Mouse (Mus musculus): Measurements from ENCODE around the gene Tmigd3. TPM values are rescaled to one million over a fixed set of nuclear protein-coding genes. Genes with fewer than 3 reads are reported as not detected.

Gene Tmigd3
- polyA plus RNA-seq, 1 experiment from 2014 or later = not detected

DNA sequence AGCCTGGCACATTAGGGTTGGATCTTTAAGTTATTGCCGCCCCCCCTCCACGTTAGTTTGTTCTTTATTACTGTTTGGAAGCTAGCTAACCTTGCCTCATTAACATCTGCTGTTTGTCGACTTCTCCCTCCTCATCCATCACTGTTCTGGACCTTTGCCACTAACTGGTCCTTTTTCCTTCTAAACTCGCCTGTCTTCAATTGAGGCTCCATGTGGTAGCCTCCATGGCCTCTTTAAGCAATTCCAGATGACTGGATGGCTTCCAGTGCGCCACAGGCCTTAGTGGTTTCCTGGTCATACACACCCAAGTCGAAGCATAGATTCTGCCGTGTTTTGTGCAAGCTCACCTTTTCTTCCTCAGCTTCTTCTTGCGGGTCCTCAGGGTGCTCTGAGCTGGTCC, 16.9 kb upstream of the Tmigd3 start:
- no peaks in the 10 kb centered on the region for H3K36me3 ChIP-seq
- no peak overlapping the region for H3K4me2 ChIP-seq (replicated peaks)
- WGBS = 84% methylated on average over 8 of the region's 8 CpGs
- H3K9me3 ChIP-seq = no peaks in the 10 kb centered on the region
- H3K4me3 ChIP-seq (replicated peaks) = no peak overlapping the region
- no peak for ATAC-seq
- H3K4me1 ChIP-seq (replicated peaks) = no peaks in the 10 kb centered on the region
- no peak overlapping the region for H3K9ac ChIP-seq (replicated peaks)
- no peak overlapping the region for H3K27ac ChIP-seq
- no peaks in the 10 kb centered on the region for H3K27me3 ChIP-seq

DNA sequence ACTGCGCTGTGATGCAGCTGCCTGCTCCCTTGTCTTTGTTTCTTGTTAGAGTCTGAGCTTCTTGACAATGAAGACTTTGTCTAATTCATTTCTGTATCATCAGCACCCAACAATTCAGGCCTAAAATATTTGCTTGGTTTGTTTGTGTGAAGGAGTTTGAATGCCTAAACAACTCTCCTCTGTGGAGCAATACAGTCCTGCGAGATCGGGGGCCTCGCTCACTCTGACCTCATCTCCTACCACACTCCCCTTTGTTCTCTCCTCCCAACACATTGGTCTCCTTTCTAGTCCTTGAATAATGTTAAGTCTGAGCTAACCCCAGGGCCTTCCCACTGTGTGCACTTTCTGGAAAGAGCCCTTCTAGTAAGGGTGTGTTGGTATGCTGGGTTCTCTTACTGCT, 15.9 kb upstream of the Tmigd3 start:
- ATAC-seq = no peak
- no peaks in the 10 kb centered on the region for H3K4me1 ChIP-seq (replicated peaks)
- no peaks in the 10 kb centered on the region for H3K27me3 ChIP-seq
- H3K4me2 ChIP-seq (replicated peaks) = no peak overlapping the region
- no peak overlapping the region for H3K27ac ChIP-seq
- no peak overlapping the region for H3K4me3 ChIP-seq (replicated peaks)
- 68% methylated on average over 4 of the region's 4 CpGs for WGBS
- no peak overlapping the region for H3K9ac ChIP-seq (replicated peaks)
- H3K9me3 ChIP-seq = no peaks in the 10 kb centered on the region
- no peaks in the 10 kb centered on the region for H3K36me3 ChIP-seq

DNA sequence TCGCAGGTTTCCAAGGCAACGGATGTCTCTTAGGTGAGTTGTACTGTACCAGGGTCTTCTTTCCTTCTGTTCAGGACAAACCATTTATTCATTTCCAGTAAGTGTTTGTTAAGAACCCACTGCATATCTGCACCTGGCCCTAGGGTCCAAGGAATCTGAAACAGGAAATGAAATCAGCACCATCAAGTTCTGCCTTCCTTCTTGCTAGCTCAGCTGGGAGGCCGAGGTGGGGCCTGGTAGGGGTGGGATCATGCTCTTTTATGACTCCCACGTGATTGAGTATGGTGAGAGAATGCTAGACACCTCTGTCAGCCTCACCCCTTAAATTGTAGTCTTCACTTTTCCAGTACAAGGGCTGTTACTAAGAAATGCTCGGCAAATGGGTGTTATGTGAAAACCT, 13.2 kb upstream of the Tmigd3 start:
- H3K9me3 ChIP-seq = no peaks in the 10 kb centered on the region
- no peak for ATAC-seq
- WGBS = 79% methylated on average over 5 of the region's 5 CpGs
- no peak overlapping the region for H3K4me2 ChIP-seq (replicated peaks)
- H3K36me3 ChIP-seq = no peaks in the 10 kb centered on the region
- H3K4me1 ChIP-seq (replicated peaks) = no peaks in the 10 kb centered on the region
- no peaks in the 10 kb centered on the region for H3K27me3 ChIP-seq
- no peak overlapping the region for H3K9ac ChIP-seq (replicated peaks)
- H3K4me3 ChIP-seq (replicated peaks) = no peak overlapping the region
- no peak overlapping the region for H3K27ac ChIP-seq

DNA sequence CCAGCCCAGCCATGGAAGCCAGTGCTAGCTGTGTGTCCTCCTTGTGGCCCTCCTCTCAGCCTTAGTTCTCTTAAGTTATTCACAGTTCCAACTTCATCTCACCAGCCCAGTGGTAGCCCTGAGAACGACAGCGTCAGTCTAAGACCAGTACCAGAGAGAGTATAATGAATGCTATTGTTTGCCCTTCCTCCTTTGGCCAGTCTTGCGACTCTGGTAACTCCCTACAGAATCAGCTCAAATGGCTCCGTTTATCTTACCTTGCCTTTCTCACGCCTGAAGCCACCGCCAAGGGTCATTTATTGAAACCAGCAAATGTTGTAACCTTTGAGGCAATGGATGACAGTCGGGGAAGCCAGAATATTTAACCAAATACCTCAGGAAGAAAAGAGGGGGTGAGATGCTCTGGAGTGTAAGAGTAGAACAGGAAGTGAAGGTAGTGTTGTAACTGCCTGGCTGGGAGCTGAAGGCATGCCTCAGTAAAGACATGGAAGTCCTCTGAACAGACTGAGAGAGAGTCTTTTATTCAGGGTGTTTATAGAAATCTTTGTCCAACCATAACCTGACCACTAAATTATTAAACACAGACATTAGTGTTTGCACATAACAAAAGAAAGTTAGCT, 8.8 kb upstream of the Tmigd3 start:
- Histone ChIP-seq H3K27me3 (no peaks in the 10 kb centered on the region), H3K4me2 (replicated peaks) (no peak overlapping the region), H3K4me3 (replicated peaks) (no peak overlapping the region), H3K4me1 (replicated peaks) (no peaks in the 10 kb centered on the region), H3K9ac (replicated peaks) (no peak overlapping the region), H3K27ac (no peak overlapping the region), H3K36me3 (no peaks in the 10 kb centered on the region), H3K9me3 (no peaks in the 10 kb centered on the region)
- 45% methylated on average over 7 of the region's 7 CpGs for WGBS
- no peak for ATAC-seq

DNA sequence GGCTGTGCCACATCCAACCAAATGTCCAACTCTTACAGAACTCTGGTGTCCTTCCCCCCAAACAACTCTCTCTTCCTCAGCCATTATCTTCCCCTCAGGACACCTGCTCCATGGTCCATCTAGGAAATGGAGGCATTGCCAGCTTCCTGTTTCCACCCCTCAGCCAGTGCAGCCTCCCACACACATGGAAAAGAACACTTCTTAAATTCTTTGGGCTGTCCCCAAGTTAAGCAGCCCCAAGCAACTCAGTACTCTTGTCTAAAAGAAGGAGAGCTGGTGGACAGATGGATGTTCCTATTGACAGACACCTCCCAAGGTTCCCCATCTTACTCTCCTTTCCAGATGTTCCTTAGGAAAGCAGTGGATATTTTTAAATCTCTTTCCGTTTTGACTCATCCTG, 6.6 kb upstream of the Tmigd3 start:
- no peak overlapping the region for H3K27ac ChIP-seq
- H3K4me3 ChIP-seq (replicated peaks) = no peak overlapping the region
- ATAC-seq = no peak
- no peaks in the 10 kb centered on the region for H3K27me3 ChIP-seq
- H3K9me3 ChIP-seq = no peaks in the 10 kb centered on the region
- H3K4me1 ChIP-seq (replicated peaks) = no peaks in the 10 kb centered on the region
- 82% methylated on average over 1 of the region's 1 CpGs for WGBS
- no peaks in the 10 kb centered on the region for H3K36me3 ChIP-seq
- H3K4me2 ChIP-seq (replicated peaks) = no peak overlapping the region
- no peak overlapping the region for H3K9ac ChIP-seq (replicated peaks)

DNA sequence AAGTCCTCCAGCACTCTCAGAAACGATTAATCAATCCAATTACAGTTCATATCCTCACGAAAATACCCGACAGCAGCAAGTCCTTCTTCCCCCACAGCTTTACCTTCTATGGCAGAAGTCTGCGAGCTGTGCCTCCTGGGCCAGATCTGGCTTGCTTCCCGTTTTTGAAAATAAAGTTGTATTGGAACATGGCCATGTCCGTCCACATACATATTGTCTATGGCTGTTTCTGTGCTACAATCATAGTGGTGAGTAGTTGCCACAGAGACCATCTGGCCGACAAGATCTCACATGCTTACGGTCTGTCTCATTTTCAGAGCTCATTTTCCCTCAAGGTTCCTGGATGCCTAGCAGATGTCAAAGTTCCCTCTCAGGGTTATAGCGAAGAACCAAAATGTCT, 5.6 kb upstream of the Tmigd3 start:
- 89% methylated on average over 9 of the region's 9 CpGs for WGBS
- Histone ChIP-seq H3K9ac (replicated peaks) (no peak overlapping the region), H3K27ac (no peak overlapping the region), H3K36me3 (no peaks in the 10 kb centered on the region), H3K27me3 (no peaks in the 10 kb centered on the region), H3K9me3 (no peaks in the 10 kb centered on the region), H3K4me3 (replicated peaks) (no peak overlapping the region), H3K4me1 (replicated peaks) (no peaks in the 10 kb centered on the region), H3K4me2 (replicated peaks) (no peak overlapping the region)
- ATAC-seq = no peak

DNA sequence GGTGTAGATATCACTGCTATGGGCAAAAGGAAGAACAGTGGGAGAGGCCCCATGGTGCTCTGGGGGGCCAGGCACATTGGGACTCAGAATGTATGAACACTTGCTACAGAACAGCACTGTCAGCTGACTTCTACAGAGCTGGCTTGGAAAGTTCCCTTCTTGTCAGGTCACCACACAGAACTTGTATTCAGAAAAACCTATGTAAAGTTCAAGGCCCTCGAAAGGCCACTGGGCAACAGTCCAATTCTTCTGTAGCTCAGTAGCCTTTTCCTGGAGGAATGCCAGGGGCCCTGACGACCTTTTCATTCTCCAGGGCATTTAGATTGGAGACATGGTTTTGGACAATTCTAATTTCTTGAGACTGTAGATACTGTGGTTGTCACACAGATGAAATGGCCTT, 2.6 kb upstream of the Tmigd3 start:
- H3K27me3 ChIP-seq = no peaks in the 10 kb centered on the region
- 0 out of 2 replicates have a peak, but pooled peaks cover 3% of the 10 kb centered on the region for H3K4me1 ChIP-seq (replicated peaks)
- H3K4me2 ChIP-seq (replicated peaks) = no peak overlapping the region
- WGBS = 62% methylated on average over 2 of the region's 2 CpGs
- ATAC-seq = no peak
- H3K9me3 ChIP-seq = no peaks in the 10 kb centered on the region
- no peaks in the 10 kb centered on the region for H3K36me3 ChIP-seq
- H3K4me3 ChIP-seq (replicated peaks) = no peak overlapping the region
- H3K27ac ChIP-seq = no peak overlapping the region
- no peak overlapping the region for H3K9ac ChIP-seq (replicated peaks)

DNA sequence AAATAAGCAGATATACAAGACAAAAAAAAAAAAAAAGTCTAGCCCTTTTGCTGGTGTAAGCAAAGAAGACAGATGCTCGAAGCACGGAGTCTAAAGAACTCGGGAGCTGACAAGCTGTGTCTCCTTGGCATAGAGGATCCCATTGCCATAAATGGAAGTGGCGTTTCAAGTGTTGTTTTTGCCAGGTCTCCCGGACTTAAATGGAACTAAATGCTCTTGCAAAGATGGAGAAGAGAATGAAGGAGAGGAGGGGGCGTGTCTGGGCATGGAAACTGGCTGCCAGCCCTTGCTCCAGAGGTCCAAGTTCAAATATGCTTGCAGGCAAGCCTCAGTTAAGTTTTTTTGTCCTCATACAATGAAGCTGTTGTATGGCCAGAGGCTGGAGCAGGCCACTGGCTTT, 1.3 kb downstream of the Tmigd3 start:
- H3K27me3 ChIP-seq = no peaks in the 10 kb centered on the region
- no peaks in the 10 kb centered on the region for H3K36me3 ChIP-seq
- no peaks in the 10 kb centered on the region for H3K9me3 ChIP-seq
- ATAC-seq = no peak
- no peak overlapping the region for H3K27ac ChIP-seq
- no peak overlapping the region for H3K4me2 ChIP-seq (replicated peaks)
- no peak overlapping the region for H3K4me3 ChIP-seq (replicated peaks)
- 70% methylated on average over 6 of the region's 6 CpGs for WGBS
- H3K9ac ChIP-seq (replicated peaks) = no peak overlapping the region
- 0 out of 2 replicates have a peak, but pooled peaks cover 3% of the 10 kb centered on the region for H3K4me1 ChIP-seq (replicated peaks)

DNA sequence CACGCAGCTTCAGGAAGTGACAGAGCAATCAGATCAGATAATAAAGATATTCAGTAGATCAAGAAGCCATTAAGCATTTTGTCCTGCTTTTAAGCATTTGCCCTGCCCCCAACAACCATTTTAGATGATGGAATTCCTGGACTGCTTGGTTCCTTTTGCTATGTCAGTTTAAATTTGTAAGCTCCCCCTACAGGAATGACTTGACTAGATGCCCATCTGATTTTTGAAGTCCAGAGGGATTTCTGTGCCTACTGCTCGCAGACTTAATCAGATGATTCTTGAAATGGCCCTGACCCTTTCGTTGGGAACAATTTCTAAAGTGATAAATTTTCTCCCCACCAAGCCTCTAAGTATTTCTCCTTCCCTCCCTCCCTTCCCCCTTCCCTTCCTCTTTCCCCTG, 1.9 kb downstream of the Tmigd3 start:
- no peak for ATAC-seq
- H3K4me2 ChIP-seq (replicated peaks) = no peak overlapping the region
- no peak overlapping the region for H3K9ac ChIP-seq (replicated peaks)
- 0 out of 2 replicates have a peak, but pooled peaks cover 3% of the 10 kb centered on the region for H3K4me1 ChIP-seq (replicated peaks)
- no peak overlapping the region for H3K27ac ChIP-seq
- 65% methylated on average over 3 of the region's 3 CpGs for WGBS
- H3K27me3 ChIP-seq = no peaks in the 10 kb centered on the region
- H3K9me3 ChIP-seq = no peaks in the 10 kb centered on the region
- no peak overlapping the region for H3K4me3 ChIP-seq (replicated peaks)
- no peaks in the 10 kb centered on the region for H3K36me3 ChIP-seq

DNA sequence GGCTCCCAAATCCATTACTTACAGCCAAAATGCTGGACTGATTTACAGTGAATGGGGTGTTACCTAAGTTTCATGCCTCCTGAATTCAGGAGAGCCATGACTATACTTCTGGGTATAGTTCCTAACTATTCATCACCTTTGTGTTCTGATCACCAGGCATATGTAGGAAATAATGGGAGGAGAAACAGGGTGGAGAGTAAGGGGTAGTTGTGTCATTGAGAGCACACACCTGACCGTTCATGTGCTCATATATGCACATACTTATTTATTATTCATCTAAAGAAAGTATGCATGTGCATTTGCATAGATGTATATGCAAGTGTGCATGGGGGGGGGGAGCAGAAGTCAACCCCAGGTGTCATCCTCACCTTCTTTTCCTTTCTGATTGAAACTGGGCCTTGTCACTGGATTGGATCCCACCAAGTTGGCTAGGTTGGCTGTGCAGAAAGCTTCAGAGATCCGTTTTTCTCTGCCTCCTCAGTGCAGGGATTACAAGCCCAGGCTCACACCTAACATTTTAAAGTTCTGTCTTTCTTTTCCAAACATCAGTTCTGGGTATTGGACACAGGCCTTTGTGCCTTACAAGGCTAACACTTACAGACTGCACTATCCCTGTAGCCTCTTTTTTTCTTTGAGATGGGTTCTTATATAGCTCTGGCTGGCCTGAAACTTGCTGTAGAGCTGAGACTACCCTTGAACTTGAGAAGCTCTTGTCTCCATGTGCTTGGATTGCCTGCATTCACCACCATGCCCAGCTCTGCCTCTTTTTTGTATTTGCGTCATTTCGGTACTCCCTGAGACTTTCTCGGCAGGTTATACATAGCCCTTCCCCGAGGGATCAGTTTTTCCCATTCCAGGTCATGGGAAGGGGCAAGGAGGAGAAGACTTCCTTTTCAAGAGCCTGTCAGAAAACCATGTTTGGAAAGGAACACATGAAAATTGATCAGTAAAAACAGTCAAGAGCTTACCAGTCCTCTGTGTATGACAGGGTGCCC, 3.0 kb downstream of the Tmigd3 start:
- ATAC-seq = no peak
- H3K4me1 ChIP-seq (replicated peaks) = 0 out of 2 replicates have a peak, but pooled peaks cover 3% of the 10 kb centered on the region
- H3K9me3 ChIP-seq = no peaks in the 10 kb centered on the region
- H3K4me2 ChIP-seq (replicated peaks) = no peak overlapping the region
- WGBS = 86% methylated on average over 6 of the region's 6 CpGs
- no peaks in the 10 kb centered on the region for H3K27me3 ChIP-seq
- no peaks in the 10 kb centered on the region for H3K36me3 ChIP-seq
- H3K27ac ChIP-seq = no peak overlapping the region
- no peak overlapping the region for H3K9ac ChIP-seq (replicated peaks)
- H3K4me3 ChIP-seq (replicated peaks) = no peak overlapping the region

DNA sequence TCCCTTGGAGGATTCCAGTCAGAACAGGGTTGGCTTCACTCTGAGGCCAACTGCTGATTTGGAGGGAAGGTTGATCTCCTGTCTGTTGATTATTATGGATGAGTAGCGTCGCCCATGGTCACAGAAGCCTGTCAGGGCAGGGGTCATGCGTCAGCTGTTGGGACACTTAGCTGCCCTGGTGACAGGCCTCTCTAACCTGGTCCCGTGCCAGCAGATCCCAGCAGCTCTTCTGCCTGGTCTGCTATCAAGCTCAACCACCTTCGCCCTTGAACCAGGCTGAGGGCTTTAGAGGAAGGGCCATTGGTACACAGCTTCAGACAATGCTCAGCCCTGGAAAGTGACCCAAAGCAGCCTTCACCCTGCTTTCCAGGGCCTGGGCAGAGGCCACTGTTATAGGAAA, 5.3 kb downstream of the Tmigd3 start:
- no peaks in the 10 kb centered on the region for H3K9me3 ChIP-seq
- H3K4me1 ChIP-seq (replicated peaks) = 0 out of 2 replicates have a peak, but pooled peaks cover 3% of the 10 kb centered on the region
- H3K36me3 ChIP-seq = no peaks in the 10 kb centered on the region
- H3K27ac ChIP-seq = no peak overlapping the region
- H3K27me3 ChIP-seq = no peaks in the 10 kb centered on the region
- no peak for ATAC-seq
- no peak overlapping the region for H3K4me2 ChIP-seq (replicated peaks)
- WGBS = 76% methylated on average over 5 of the region's 5 CpGs
- H3K4me3 ChIP-seq (replicated peaks) = no peak overlapping the region
- H3K9ac ChIP-seq (replicated peaks) = no peak overlapping the region

DNA sequence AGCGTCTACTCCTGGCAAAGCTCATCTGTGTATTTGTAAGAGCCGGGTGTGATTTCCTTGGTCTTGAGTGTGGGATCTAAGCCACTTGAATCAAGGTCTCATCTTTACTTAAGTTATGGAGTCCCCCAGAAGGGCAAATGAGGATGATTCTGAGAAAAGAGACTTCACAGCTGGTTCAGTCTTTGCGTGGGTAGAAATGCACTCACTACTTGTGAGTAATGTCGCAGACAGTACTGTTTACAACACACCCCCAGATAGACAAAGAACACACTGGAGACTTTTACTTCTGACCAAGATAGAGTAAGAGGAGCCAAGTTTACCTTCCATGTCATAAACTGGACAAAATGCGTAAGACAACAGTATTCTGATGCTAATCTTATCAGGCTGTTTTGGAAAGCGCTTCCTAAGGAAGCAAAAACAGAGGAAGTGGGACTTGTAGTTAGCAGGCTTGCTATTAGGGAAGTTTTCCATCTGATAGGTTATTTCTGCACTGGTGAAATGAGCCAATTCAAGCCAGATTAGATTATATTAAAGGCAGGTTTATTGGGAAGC, 6.6 kb downstream of the Tmigd3 start:
- Histone ChIP-seq H3K36me3 (no peaks in the 10 kb centered on the region), H3K4me2 (replicated peaks) (no peak overlapping the region), H3K9me3 (no peaks in the 10 kb centered on the region), H3K9ac (replicated peaks) (no peak overlapping the region), H3K27me3 (no peaks in the 10 kb centered on the region), H3K27ac (no peak overlapping the region), H3K4me1 (replicated peaks) (0 out of 2 replicates have a peak, but pooled peaks cover under 1% of the 10 kb centered on the region), H3K4me3 (replicated peaks) (no peak overlapping the region)
- no peak for ATAC-seq
- 92% methylated on average over 6 of the region's 6 CpGs for WGBS
